Mouse (Mus musculus) adrenal gland, adult 8-10 months (tissue): ENCODE data around the gene Hba-a1. TPM values are rescaled to one million over a fixed set of nuclear protein-coding genes. Genes with fewer than 3 reads are reported as not detected.
"Not testable (repeated sequence)": the region's sequence is repeated elsewhere in the genome, so short reads cannot be mapped to it uniquely, and the experiment has no call there.

Experiments
- DNase-seq: peaks from one replicate; pipeline ENCODE4 v3.0.0; 2022
- total RNA-seq, 4 experiments: library from RNA; stranded (reverse); gene quantifications; 2 replicates each; pipeline ENCODE4 v1.2.4; 2022

Gene Hba-a1
- total RNA-seq, 4 experiments from 2014 or later = 803 to 2,295 (median 899) TPM

GRCm38 (mm10) chr11:32296203-32296602 is 12.9 kb downstream of the Hba-a1 start, which contains the start of gene Hba-a2:
Gene Hba-a2, plus strand, starts transcription at chr11:32296489.
- DNase-seq = not testable (repeated sequence)

- DNase-seq = not testable (repeated sequence)
Observed at GRCm38 (mm10) chr11:32297417-32297816, 14.1 kb downstream of the Hba-a1 start.

- no peak for DNase-seq
Observed at GRCm38 (mm10) chr11:32297866-32298531, 14.7 kb downstream of the Hba-a1 start.

GRCm38 (mm10) chr11:32298532-32298918 is 15.2 kb downstream of the Hba-a1 start:
- DNase-seq = no peak

- DNase-seq = not testable (repeated sequence)
Observed at GRCm38 (mm10) chr11:32299865-32300264, 16.6 kb downstream of the Hba-a1 start, which contains the start of gene Hbq1a. Gene Hbq1a, plus strand, starts transcription at chr11:32300069.

GRCm38 (mm10) chr11:32300279-32301267 is 17.3 kb downstream of the Hba-a1 start:
- no peak for DNase-seq

GRCm38 (mm10) chr11:32301506-32301905 is 18.2 kb downstream of the Hba-a1 start:
- no peak for DNase-seq

- no peak for DNase-seq
Observed at GRCm38 (mm10) chr11:32302824-32303419, 19.6 kb downstream of the Hba-a1 start.

GRCm38 (mm10) chr11:32303455-32303854 is 20.1 kb downstream of the Hba-a1 start:
- no peak for DNase-seq

- no peak for DNase-seq
Observed at GRCm38 (mm10) chr11:32307006-32307405, 23.7 kb downstream of the Hba-a1 start.

GRCm38 (mm10) chr11:32309446-32309845 is 26.1 kb downstream of the Hba-a1 start:
- DNase-seq = no peak

GRCm38 (mm10) chr11:32309928-32310327 is 26.6 kb downstream of the Hba-a1 start:
- DNase-seq = no peak

- DNase-seq = no peak
Observed at GRCm38 (mm10) chr11:32316009-32316408, 32.7 kb downstream of the Hba-a1 start.

GRCm38 (mm10) chr11:32320507-32321195 is 37.3 kb downstream of the Hba-a1 start:
- no peak for DNase-seq

- DNase-seq = peak; percentile 42
Observed at GRCm38 (mm10) chr11:32321196-32321565, 37.9 kb downstream of the Hba-a1 start.

GRCm38 (mm10) chr11:32324609-32325008 is 41.3 kb downstream of the Hba-a1 start:
- peak; percentile 73 for DNase-seq

- no peak for DNase-seq
Observed at GRCm38 (mm10) chr11:32331075-32331474, 47.8 kb downstream of the Hba-a1 start.

- DNase-seq = no peak
Observed at GRCm38 (mm10) chr11:32331861-32332260, 48.5 kb downstream of the Hba-a1 start.

- DNase-seq = no peak
Observed at GRCm38 (mm10) chr11:32333235-32333634, 49.9 kb downstream of the Hba-a1 start.
